Mouse (Mus musculus): Measurements from ENCODE around the gene Kmt5b. TPM values are rescaled to one million over a fixed set of nuclear protein-coding genes. Genes with fewer than 3 reads are reported as not detected.

Gene Kmt5b
- total RNA-seq, 2 experiments from 2014 or later = 20.1 to 20.2 TPM

GRCm38 (mm10) chr19:3855601-3856000, 88.4 kb downstream of the Kmt5b start:
- DNase-seq = no peak
- intact Hi-C loops (cut with DNase I; ENCODE audit: low total_unique reads) = no loop called here

- no peak for DNase-seq
- intact Hi-C loops (cut with DNase I; ENCODE audit: low total_unique reads) = no loop called here
Observed at GRCm38 (mm10) chr19:3857220-3857619, 90.0 kb downstream of the Kmt5b start.

GRCm38 (mm10) chr19:3862713-3863112, 95.5 kb downstream of the Kmt5b start:
- DNase-seq = no peak
- intact Hi-C loops (cut with DNase I; ENCODE audit: low total_unique reads) = no loop called here

- DNase-seq = no peak
- intact Hi-C loops (cut with DNase I; ENCODE audit: low total_unique reads) = no loop called here
Observed at GRCm38 (mm10) chr19:3864960-3865359, 97.7 kb downstream of the Kmt5b start.

Other genes with a start within 250 kb of the Kmt5b start
- gene Ppp6r3, start 191.7 kb upstream of the Kmt5b start, total RNA-seq (2021) = 10 to 100 TPM; 50.9 to 55.0 TPM
- 10 to 100 TPM; 33.0 to 39.3 TPM for gene Lrp5, start 80.9 kb upstream of the Kmt5b start, total RNA-seq (2021)
- gene 1810055G02Rik, start 59.1 kb upstream of the Kmt5b start, total RNA-seq (2021) = 10 to 100 TPM in 1 of 2 experiments, 1 to 10 TPM in 1; 9.7 to 15.9 TPM
- gene Chka, start 84.4 kb downstream of the Kmt5b start, total RNA-seq (2021) = 1 to 10 TPM; 3.5 to 4.5 TPM
- 1 to 10 TPM; 7.3 to 8.5 TPM for gene Tcirg1, start 139.7 kb downstream of the Kmt5b start, total RNA-seq (2021)
- 100 to 1,000 TPM; 206 to 256 TPM for gene Ndufs8, start 145.4 kb downstream of the Kmt5b start, total RNA-seq (2021)
- gene Aldh3b1, start 162.4 kb downstream of the Kmt5b start, total RNA-seq (2021) = 1 to 10 TPM; 2.1 to 2.5 TPM
- gene Unc93b1, start 167.8 kb downstream of the Kmt5b start, total RNA-seq (2021) = 10 to 100 TPM; 13.7 to 13.8 TPM
- not detected for gene Aldh3b3, start 191.2 kb downstream of the Kmt5b start, total RNA-seq (2021)
- under 1 TPM; 0.38 to 0.80 TPM for gene Aldh3b2, start 204.9 kb downstream of the Kmt5b start, total RNA-seq (2021)
- 1 to 10 TPM; 3.6 to 4.2 TPM for gene Acy3, start 219.1 kb downstream of the Kmt5b start, total RNA-seq (2021)
- not detected for gene Tbx10, start 225.3 kb downstream of the Kmt5b start, total RNA-seq (2021)
- gene Nudt8, start 233.2 kb downstream of the Kmt5b start, total RNA-seq (2021) = 10 to 100 TPM; 19.2 to 19.6 TPM
- gene Gm49405, start 233.2 kb downstream of the Kmt5b start, total RNA-seq (2021) = under 1 TPM; 0.18 to 0.31 TPM
- gene Doc2g, start 235.9 kb downstream of the Kmt5b start, total RNA-seq (2021) = under 1 TPM; 0.57 to 0.84 TPM
- gene Ndufv1, start 245.4 kb downstream of the Kmt5b start, total RNA-seq (2021) = 100 to 1,000 TPM; 365 to 434 TPM